Mouse (Mus musculus) lung, postnatal 0 days (tissue): Measurements from ENCODE around the gene Mllt11. TPM values are rescaled to one million over a fixed set of nuclear protein-coding genes. Genes with fewer than 3 reads are reported as not detected.
"Not testable (repeated sequence)": the region's sequence is repeated elsewhere in the genome, so short reads cannot be mapped to it uniquely, and the experiment has no call there.

Source experiments
- ATAC-seq: fragments of 200-750 bp; cut with Nextera tagmentation; 2 replicates; pipeline ENCODE4 v1.8.0; 2017; ENCODE audit warnings: moderate library complexity
- DNase-seq: peaks from one replicate; pipeline ENCODE4 v3.0.0-alpha.2; 2016; ENCODE audit warnings: low spot score
- H3K27ac ChIP-seq: fragments of 300-500 bp; sonication (generic); 2 replicates; pipeline ENCODE4 v1.5.1; 2014; ENCODE audit warnings: antibody characterized with exemption, mild to moderate bottlenecking, low read length, mixed read lengths
- H3K27me3 ChIP-seq: fragments of 300-500 bp; sonication (generic); replicated peaks from 2 replicates; pipeline ENCODE4 v1.6.1; 2014; ENCODE audit warnings: low read length, mixed read lengths; ENCODE audit not compliant: insufficient read depth
- H3K36me3 ChIP-seq: fragments of 300-500 bp; sonication (generic); 2 replicates; pipeline ENCODE4 v1.6.1; 2014; ENCODE audit warnings: low read length, mixed read lengths; ENCODE audit not compliant: insufficient read depth
- H3K4me1 ChIP-seq: fragments of 300-500 bp; sonication (generic); 2 replicates; pipeline ENCODE4 v1.6.1; 2014; ENCODE audit warnings: antibody characterized with exemption, low read depth, low read length, mixed read lengths; ENCODE audit not compliant: insufficient read depth
- H3K4me2 ChIP-seq: fragments of 300-500 bp; sonication (generic); replicated peaks from 2 replicates; pipeline ENCODE4 v1.6.1; 2014; ENCODE audit warnings: low read depth, mild to moderate bottlenecking, low read length, moderate library complexity, mixed read lengths
- H3K4me3 ChIP-seq: fragments of 300-500 bp; sonication (generic); 2 replicates; pipeline ENCODE4 v1.5.1; 2014; ENCODE audit warnings: low read depth, low read length
- H3K9ac ChIP-seq: fragments of 300-500 bp; sonication (generic); replicated peaks from 2 replicates; pipeline ENCODE4 v1.6.1; 2014; ENCODE audit warnings: low read depth, mild to moderate bottlenecking
- H3K9me3 ChIP-seq: fragments of 300-500 bp; sonication (generic); 2 replicates; pipeline ENCODE4 v1.6.1; 2016; ENCODE audit warnings: low read length, mixed read lengths
- CTCF ChIP-seq: IDR thresholded peaks from 2 replicates; pipeline ENCODE4 v1.5.1; 2016; ENCODE audit warnings: antibody characterized with exemption, mild to moderate bottlenecking
- EP300 ChIP-seq: IDR thresholded peaks from 2 replicates; pipeline ENCODE4 v1.6.1; 2016; ENCODE audit warnings: antibody characterized with exemption, mild to moderate bottlenecking, control low read depth
- WGBS: fragments of 180-500 bp; shearing (Covaris S2); extraction: QIAGEN DNeasy Blood & Tissue Kit; methylation state at CpG from one replicate; pipeline ENCODE4 v1.1.7; 2014; 5-methylcytosine and 5-hydroxymethylcytosine counted together
- polyA plus RNA-seq: library from polyadenylated mRNA; unstranded; fragments of >200 nt; fragmentation: Nextera tagmentation; extraction: Ambion mirVana; gene quantifications from 2 replicates; pipeline ENCODE4 v1.2.1, GENCODE M21; 2015

Gene Mllt11
- polyA plus RNA-seq, 1 experiment from 2014 or later = 5.9 TPM

GRCm38 (mm10) chr3:95213609-95213975, 18.4 kb downstream of the Mllt11 start:
- H3K4me2 ChIP-seq = no peak overlapping the region
- H3K9me3 ChIP-seq = no peaks in the 10 kb centered on the region
- no peak overlapping the region for H3K9ac ChIP-seq
- WGBS = 92% methylated on average over 1 of the region's 1 CpGs
- no peaks in the 10 kb centered on the region for H3K27me3 ChIP-seq
- no peak overlapping the region for H3K4me3 ChIP-seq
- TF ChIP-seq EP300 (no peak), CTCF (no peak)
- H3K4me1 ChIP-seq = peaks cover 14% of the 10 kb centered on the region; the same call in 1 of the 2 replicates
- ATAC-seq = no peak
- 0 out of 2 replicates have a peak, but pooled peaks cover under 1% of the 10 kb centered on the region for H3K36me3 ChIP-seq
- no peak for DNase-seq
- no peak overlapping the region for H3K27ac ChIP-seq

DNA sequence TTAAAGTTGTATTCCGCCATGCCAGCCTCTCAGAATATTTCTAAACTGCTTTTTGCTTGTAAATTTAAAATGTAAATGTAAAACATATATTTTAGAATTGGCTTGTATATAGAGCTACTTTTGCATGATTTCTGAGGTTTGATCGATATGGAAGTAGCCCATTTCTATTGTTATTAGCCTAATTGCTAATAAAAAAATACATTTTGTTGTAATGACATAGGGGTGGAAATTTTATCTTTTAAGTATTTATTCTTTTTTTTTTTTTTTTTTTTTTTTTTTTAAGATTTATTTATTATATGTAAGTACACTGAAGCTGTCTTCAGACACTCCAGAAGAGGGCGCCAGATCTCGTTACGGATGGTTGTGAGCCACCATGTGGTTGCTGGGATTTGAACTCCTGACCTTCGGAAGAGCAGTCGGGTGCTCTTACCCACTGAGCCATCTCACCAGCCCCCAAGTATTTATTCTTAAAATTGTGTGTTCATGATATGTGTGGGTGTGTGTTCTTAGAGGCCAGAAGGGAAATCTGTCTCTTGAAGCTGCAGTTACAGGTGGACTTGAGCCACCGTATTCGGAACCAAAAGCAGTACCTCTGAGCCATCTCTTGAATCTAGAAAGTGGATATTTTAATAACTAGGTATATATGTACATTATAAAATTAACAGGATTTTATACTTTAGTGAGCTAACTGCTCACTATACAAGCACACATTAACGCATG, 18.9 kb downstream of the Mllt11 start:
- not testable (repeated sequence) for H3K4me1 ChIP-seq, H3K36me3 ChIP-seq, H3K27ac ChIP-seq, ATAC-seq, H3K27me3 ChIP-seq, DNase-seq, H3K9me3 ChIP-seq, H3K4me2 ChIP-seq, H3K9ac ChIP-seq, H3K4me3 ChIP-seq
- 90% methylated on average over 7 of the region's 10 CpGs for WGBS

GRCm38 (mm10) chr3:95210585-95210984, 21.4 kb downstream of the Mllt11 start:
- WGBS = 87% methylated on average over 2 of the region's 2 CpGs

GRCm38 (mm10) chr3:95208286-95208685, 23.7 kb downstream of the Mllt11 start:
- no peak for TF ChIP-seq EP300
- no peak for TF ChIP-seq CTCF
- no peak overlapping the region for H3K27ac ChIP-seq
- H3K4me2 ChIP-seq = no peak overlapping the region
- no peaks in the 10 kb centered on the region for H3K27me3 ChIP-seq
- H3K36me3 ChIP-seq = peaks cover 17% of the 10 kb centered on the region; the same call in 1 of the 2 replicates
- H3K9ac ChIP-seq = no peak overlapping the region
- H3K9me3 ChIP-seq = no peaks in the 10 kb centered on the region
- 81% methylated on average over 4 of the region's 4 CpGs for WGBS
- no peak for ATAC-seq
- H3K4me3 ChIP-seq = no peak overlapping the region
- DNase-seq = no peak
- no peaks in the 10 kb centered on the region for H3K4me1 ChIP-seq

More at GRCm38 (mm10) chr3:95210585-95210984, 21.4 kb downstream of the Mllt11 start:
- Histone ChIP-seq H3K9me3 (no peaks in the 10 kb centered on the region), H3K4me3 (no peak overlapping the region), H3K27ac (no peak overlapping the region), H3K4me2 (no peak overlapping the region), H3K9ac (no peak overlapping the region), H3K4me1 (no peaks in the 10 kb centered on the region), H3K36me3 (peaks cover 11% of the 10 kb centered on the region; the same call in 1 of the 2 replicates), H3K27me3 (no peaks in the 10 kb centered on the region)
- TF ChIP-seq EP300 (no peak), CTCF (no peak)
- DNase-seq (no peak), ATAC-seq (no peak)

GRCm38 (mm10) chr3:95203880-95204279, 28.1 kb downstream of the Mllt11 start:
- no peak for ATAC-seq
- Histone ChIP-seq H3K27ac (no peak overlapping the region), H3K4me1 (no peaks in the 10 kb centered on the region), H3K36me3 (peaks cover 53% of the 10 kb centered on the region), H3K4me2 (no peak overlapping the region), H3K9me3 (no peaks in the 10 kb centered on the region), H3K27me3 (no peaks in the 10 kb centered on the region), H3K9ac (no peak overlapping the region), H3K4me3 (no peak overlapping the region)
- 92% methylated on average over 6 of the region's 6 CpGs for WGBS
- TF ChIP-seq EP300 (no peak), CTCF (no peak)
- DNase-seq = no peak

DNA sequence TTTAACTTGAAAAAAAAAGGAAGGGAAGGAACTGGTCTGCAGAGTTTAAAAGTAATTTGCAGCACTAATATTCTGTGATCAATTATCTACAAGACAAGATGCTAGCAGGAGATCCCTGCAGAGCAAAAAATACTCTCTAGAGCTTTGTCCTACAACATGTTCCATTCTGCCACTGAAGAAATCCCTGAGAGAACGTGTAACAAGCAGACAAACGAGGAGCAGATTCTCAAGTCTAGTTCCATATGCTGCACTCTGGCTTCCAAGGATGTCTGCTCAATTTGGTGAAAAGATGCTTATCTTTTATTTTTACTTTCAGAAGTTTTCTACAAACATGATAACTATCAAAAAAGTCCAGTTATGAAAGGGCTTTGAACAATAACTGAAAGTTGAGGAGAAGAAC, 31.4 kb downstream of the Mllt11 start:
- Histone ChIP-seq H3K4me2 (no peak overlapping the region), H3K27ac (no peak overlapping the region), H3K27me3 (no peaks in the 10 kb centered on the region), H3K36me3 (peaks cover 49% of the 10 kb centered on the region), H3K9ac (no peak overlapping the region), H3K9me3 (no peaks in the 10 kb centered on the region), H3K4me3 (no peak overlapping the region), H3K4me1 (no peaks in the 10 kb centered on the region)
- no peak for ATAC-seq
- no peak for TF ChIP-seq CTCF
- no peak for DNase-seq
- WGBS = 78% methylated on average over 2 of the region's 2 CpGs

DNA sequence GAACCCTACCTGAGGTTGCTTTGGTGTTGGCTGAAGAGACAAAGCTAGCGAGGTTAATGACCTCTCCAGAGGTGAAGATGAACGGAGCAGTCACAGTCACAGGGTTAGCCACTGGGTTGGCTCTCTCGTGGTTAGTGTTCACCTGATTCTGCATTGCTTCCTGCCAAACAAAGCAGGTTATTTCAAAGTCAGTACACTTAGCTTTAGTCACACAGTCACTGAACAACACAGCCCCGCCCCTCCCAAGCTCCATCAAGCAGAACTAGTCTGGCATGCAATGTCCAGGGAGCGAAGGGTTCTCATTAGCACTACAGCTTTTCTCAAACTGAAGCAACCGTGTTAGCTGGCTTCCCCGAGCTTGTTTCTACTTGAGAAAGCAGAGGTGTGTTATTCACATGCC, 31.8 kb downstream of the Mllt11 start:
- Histone ChIP-seq H3K9ac (no peak overlapping the region), H3K27me3 (no peaks in the 10 kb centered on the region), H3K27ac (no peak overlapping the region), H3K4me1 (no peaks in the 10 kb centered on the region), H3K4me3 (no peak overlapping the region), H3K36me3 (peaks cover 51% of the 10 kb centered on the region), H3K4me2 (no peak overlapping the region), H3K9me3 (no peaks in the 10 kb centered on the region)
- no peak for ATAC-seq
- no peak for TF ChIP-seq EP300
- no peak for TF ChIP-seq CTCF
- DNase-seq = no peak
- 79% methylated on average over 7 of the region's 7 CpGs for WGBS
